Mouse (Mus musculus): ENCODE results near the gene Stard13. TPM values are rescaled to one million over a fixed set of nuclear protein-coding genes. Genes with fewer than 3 reads are reported as not detected.
A peak's percentile ranks its signal among the peaks of the same experiment; 100 is the strongest.

The Stard13 gene
- total RNA-seq, 2 experiments from 2014 or later = 10.7 to 11.7 TPM

DNA sequence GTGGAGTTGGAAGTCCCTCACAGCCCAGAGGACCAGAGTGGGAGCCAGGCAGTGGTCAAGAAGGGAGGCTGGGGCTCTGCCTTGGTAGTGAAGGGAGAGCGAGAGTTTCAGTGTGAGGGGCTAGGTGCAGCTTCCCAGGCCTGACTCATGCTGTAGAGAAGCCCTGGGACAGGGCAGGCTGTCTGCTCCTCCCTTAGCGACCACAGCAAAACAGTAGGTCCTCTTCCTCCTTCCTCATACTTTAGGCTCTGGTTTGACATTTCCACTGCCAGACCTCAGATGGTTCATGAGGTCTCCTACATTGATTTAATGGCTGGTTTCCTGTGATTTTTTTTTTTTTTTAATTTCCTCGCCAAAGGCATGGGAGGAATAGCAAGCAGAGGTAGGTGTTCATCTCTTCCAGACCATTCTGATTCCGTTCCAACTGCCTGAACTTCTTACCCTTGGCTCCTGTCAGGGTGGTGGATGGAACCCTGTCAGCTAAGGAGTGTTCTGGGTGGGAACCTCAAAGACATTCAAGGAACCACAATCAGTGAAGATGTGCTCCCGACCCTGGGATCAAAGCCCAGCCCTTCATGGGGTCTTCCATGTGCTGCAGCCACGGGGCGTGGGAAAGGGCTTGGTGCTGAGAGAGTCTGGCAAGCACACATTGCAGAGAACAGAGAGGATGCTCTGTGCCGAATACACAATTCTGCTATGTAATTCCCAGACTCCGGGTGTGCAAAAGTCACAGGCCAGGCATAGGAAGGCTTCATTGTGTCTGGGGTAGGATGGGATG is 147.0 kb downstream of the Stard13 start:
- no peak for DNase-seq (ENCODE audit: low spot score in 2 of 2)
- intact Hi-C loops (cut with DNase I) = no loop called here

- no peak for DNase-seq (ENCODE audit: low spot score in 2 of 2)
- intact Hi-C loops (cut with DNase I) = no loop called here
These were observed 147.9 kb downstream of the Stard13 start for GRCm38 (mm10) chr5:151085749-151086148.

GRCm38 (mm10) chr5:151080276-151080675 is 153.4 kb downstream of the Stard13 start:
- no peak for DNase-seq (ENCODE audit: low spot score in 2 of 2)
- intact Hi-C loops (cut with DNase I) = no loop called here

- DNase-seq (ENCODE audit: low spot score in 2 of 2) = no peak
- intact Hi-C loops (cut with DNase I) = loop anchor here (5.0 kb wide), 1 partner anchor 51 kb away; no protein-coding TSS in a partner anchor
These were observed 155.7 kb downstream of the Stard13 start for GRCm38 (mm10) chr5:151077953-151078352.

GRCm38 (mm10) chr5:151076917-151077316 is 156.7 kb downstream of the Stard13 start:
- intact Hi-C loops (cut with DNase I) = loop anchor here (5.0 kb wide), 1 partner anchor 50 kb away; no protein-coding TSS in a partner anchor

DNA sequence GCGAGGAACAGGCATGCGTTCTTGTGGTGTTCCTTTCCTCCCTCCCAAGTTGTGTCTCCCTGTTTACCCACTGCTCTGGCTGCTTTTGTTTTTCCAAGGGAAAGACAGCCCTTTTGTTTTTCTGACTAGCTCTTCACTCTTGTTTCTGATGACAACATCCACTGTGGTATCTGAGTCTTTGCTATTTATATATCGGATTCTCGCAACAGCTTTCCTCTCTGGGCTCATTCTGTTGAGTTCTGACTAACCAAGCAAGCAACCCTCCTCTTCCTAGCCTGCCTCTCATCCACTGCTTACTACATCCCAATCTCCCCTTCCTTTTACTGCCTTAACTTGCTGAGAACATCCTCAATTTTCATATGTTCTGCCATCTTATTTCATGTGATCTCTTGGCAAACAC is 159.4 kb downstream of the Stard13 start:
- intact Hi-C loops (cut with DNase I) = no loop called here
- DNase-seq (ENCODE audit: low spot score in 2 of 2) = no peak

More at GRCm38 (mm10) chr5:151076917-151077316, 156.7 kb downstream of the Stard13 start:
- no peak for DNase-seq (ENCODE audit: low spot score in 2 of 2)

DNA sequence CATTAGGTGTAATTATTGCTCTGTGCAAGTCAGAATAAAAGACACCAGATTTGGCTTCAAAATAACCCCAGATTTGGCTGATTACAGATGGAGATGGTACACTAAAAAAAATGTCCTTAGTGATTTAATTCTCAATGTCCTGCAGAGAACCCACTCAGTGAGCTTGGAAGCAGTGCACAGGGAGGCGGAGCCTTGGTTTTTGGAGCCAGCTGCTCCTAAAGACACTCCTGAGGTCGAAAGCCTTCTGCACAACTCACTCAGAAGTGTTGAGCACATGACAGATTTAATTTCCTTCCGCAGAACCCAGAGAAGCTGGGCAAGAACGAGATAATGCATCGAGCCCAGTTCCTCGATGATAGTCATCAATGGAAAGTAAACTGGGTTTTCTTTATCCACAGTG is 162.2 kb downstream of the Stard13 start:
- intact Hi-C loops (cut with DNase I) = no loop called here
- no peak for DNase-seq (ENCODE audit: low spot score in 2 of 2)

- DNase-seq (ENCODE audit: low spot score in 2 of 2) = no peak
- intact Hi-C loops (cut with DNase I) = no loop called here
These were observed 162.7 kb downstream of the Stard13 start for GRCm38 (mm10) chr5:151070896-151071295.

- no peak for DNase-seq (ENCODE audit: low spot score in 2 of 2)
- intact Hi-C loops (cut with DNase I) = no loop called here
These were observed 164.1 kb downstream of the Stard13 start for GRCm38 (mm10) chr5:151069569-151069968.

DNA sequence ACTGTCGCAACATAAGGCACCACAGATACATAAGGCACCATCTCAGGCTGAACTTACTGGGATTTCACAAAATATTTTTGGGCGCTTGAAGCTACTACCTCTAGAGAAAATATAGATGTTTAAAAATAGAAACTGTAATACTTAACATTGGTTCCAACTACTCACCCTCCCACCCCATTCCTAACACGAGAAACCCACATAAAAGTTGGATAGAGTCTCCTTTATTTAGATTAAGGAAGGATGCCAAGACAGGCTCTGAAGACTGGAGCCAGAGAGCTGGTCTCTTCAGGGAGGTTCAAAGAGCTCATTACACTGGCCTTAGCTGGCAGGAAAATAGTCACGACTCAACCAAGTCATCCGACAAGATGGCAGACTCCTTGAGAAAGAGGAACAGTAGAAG is 167.6 kb downstream of the Stard13 start:
- intact Hi-C loops (cut with DNase I) = no loop called here
- no peak for DNase-seq (ENCODE audit: low spot score in 2 of 2)

GRCm38 (mm10) chr5:151065228-151065627 is 168.4 kb downstream of the Stard13 start:
- intact Hi-C loops (cut with DNase I) = no loop called here
- DNase-seq (ENCODE audit: low spot score in 2 of 2) = no peak

DNA sequence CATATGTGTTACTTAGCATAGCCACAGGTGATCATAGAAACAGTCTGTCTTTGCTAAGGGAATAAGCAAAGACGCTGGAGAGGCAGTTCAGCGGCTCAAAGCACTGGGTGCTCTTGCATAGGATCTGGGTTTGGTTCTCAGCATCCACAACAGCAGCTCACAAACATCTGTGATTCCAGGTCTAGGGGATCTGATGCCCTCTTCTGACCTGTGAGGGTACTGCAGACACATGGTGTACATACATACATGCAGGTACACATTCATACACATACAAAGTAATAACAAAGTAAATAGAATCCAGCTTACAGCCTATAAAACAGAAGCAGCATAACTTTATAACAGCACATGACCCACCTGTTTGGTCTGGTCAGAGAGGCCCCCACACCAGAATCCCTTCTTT is 171.7 kb downstream of the Stard13 start:
- DNase-seq (ENCODE audit: low spot score in 2 of 2) = no peak

GRCm38 (mm10) chr5:151060476-151060875 is 173.2 kb downstream of the Stard13 start:
- intact Hi-C loops (cut with DNase I) = loop anchor here (5.0 kb wide), 1 partner anchor 38 kb away; no protein-coding TSS in a partner anchor

More for the DNA sequence above, 171.7 kb downstream of the Stard13 start:
- intact Hi-C loops (cut with DNase I) = loop anchor here (5.0 kb wide), 1 partner anchor 40 kb away; no protein-coding TSS in a partner anchor

GRCm38 (mm10) chr5:151059772-151060171 is 173.9 kb downstream of the Stard13 start:
- DNase-seq (ENCODE audit: low spot score in 2 of 2) = peak in 1 of 2 experiments; percentile 50
- intact Hi-C loops (cut with DNase I) = loop anchor here (5.0 to 10.0 kb wide), 3 partner anchors 37 to 385 kb away; partner anchors contain the start of gene Pds5b

More at GRCm38 (mm10) chr5:151060476-151060875, 173.2 kb downstream of the Stard13 start:
- no peak for DNase-seq (ENCODE audit: low spot score in 2 of 2)

GRCm38 (mm10) chr5:151059352-151059751 is 174.3 kb downstream of the Stard13 start:
- intact Hi-C loops (cut with DNase I) = loop anchor here (5.0 to 10.0 kb wide), 2 partner anchors 78 to 385 kb away; partner anchors contain the start of gene Pds5b
- DNase-seq (ENCODE audit: low spot score in 2 of 2) = no peak

- DNase-seq (ENCODE audit: low spot score in 2 of 2) = no peak
- intact Hi-C loops (cut with DNase I) = loop anchor here (5.0 to 10.0 kb wide), 2 partner anchors 80 to 383 kb away; partner anchors contain the start of gene Pds5b
These were observed 175.9 kb downstream of the Stard13 start for GRCm38 (mm10) chr5:151057716-151058115.

GRCm38 (mm10) chr5:151056920-151057294 is 176.7 kb downstream of the Stard13 start:
- intact Hi-C loops (cut with DNase I) = loop anchor here (5.0 to 10.0 kb wide), 2 partner anchors 80 to 382 kb away; partner anchors contain the start of gene Pds5b
- no peak for DNase-seq (ENCODE audit: low spot score in 2 of 2)

- intact Hi-C loops (cut with DNase I) = loop anchor here (5.0 to 10.0 kb wide), 2 partner anchors 81 to 382 kb away; partner anchors contain the start of gene Pds5b
- DNase-seq (ENCODE audit: low spot score in 2 of 2) = no peak
These were observed 177.2 kb downstream of the Stard13 start for GRCm38 (mm10) chr5:151056255-151056919.

- intact Hi-C loops (cut with DNase I) = loop anchor here (5.0 to 10.0 kb wide), 2 partner anchors 82 to 381 kb away; partner anchors contain the start of gene Pds5b
- no peak for DNase-seq (ENCODE audit: low spot score in 2 of 2)
These were observed 178.1 kb downstream of the Stard13 start for GRCm38 (mm10) chr5:151055426-151056090.
